Mouse (Mus musculus): Measurements from ENCODE around the gene Acat2.

GRCm38 (mm10) chr17:12916588-12917380 lies 43.8 kb downstream of the Acat2 start:
- TF ChIP-seq CTCF (IDR thresholded peaks at IDR 0.05; ENCODE audit: insufficient read depth, low read depth, low read length) (no peak), POLR2A (IDR thresholded peaks at IDR 0.05; ENCODE audit: insufficient read depth, low read depth, low read length) (no peak)
